Mouse (Mus musculus) liver, adult (tissue): Measurements from ENCODE around the gene Npc1l1.

Experiments
- GATA4 ChIP-seq: IDR thresholded peaks from 2 replicates; pipeline ENCODE4 v1.6.1; 2014; ENCODE audit warnings: mild to moderate bottlenecking, low read length; ENCODE audit not compliant: insufficient replicate concordance

The Npc1l1 gene

DNA sequence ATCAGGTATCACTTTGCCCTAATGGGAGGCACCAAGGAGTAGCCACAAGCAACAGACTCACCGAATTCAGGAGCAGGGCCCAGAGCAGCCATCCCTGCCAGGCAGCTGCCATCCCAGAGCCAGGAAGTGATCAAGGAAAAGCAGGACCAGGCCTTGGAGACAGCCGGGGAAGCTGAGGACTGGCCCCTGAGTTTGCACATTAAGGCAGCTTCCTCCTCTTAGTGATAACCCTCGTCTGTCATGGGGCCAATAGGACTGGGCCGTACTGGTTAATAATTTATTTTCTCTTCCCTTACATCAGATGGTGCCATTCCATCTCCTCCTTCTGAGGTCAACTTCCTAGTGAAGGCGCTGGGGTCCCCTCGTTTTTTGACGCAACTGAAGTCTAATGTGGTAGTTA, at the start of gene Npc1l1:
Npc1l1 (minus strand) TSS at position 132 of the 400 bp plus-strand sequence.
- TF ChIP-seq GATA4: no peak

DNA sequence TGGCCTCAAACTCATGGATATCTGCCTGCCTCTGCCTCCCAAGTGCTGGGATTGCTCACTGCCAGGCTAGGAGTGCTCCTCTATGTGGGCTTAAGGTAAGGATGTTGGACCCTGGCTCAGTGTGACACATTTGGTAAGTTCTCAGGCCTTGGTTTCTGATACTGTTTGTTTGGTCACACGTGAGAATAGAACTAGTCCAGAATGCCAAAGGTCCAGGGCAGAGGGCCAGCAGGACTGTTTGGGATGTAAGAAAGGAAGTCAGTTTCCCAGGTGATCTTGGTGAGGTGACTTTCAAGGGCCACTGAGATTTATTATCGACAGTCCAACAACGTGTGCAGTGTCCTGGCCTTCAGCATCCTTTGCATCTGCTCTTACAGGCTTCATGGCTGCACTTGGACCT, 46.5 kb upstream of the Npc1l1 start:
- no peak for TF ChIP-seq GATA4

DNA sequence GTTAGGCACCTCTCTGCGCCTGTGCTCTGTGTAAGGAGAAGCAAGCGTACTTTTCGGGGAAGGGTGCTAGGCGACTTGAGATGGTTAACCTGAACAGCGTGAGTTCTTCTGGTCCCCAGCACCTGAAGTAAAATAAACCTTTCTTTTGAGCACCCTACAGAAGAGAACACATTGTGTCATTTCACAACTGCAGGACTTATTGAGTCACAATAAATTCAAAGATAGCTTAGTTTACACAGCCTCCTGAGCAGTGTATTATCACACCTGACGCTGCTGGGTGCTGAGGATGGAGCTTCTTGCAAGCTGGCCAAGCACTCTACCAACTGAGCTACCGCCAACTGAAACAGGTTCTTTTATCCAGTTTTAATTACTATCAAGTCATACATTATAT, 45.1 kb upstream of the Npc1l1 start:
- TF ChIP-seq GATA4: no peak

DNA sequence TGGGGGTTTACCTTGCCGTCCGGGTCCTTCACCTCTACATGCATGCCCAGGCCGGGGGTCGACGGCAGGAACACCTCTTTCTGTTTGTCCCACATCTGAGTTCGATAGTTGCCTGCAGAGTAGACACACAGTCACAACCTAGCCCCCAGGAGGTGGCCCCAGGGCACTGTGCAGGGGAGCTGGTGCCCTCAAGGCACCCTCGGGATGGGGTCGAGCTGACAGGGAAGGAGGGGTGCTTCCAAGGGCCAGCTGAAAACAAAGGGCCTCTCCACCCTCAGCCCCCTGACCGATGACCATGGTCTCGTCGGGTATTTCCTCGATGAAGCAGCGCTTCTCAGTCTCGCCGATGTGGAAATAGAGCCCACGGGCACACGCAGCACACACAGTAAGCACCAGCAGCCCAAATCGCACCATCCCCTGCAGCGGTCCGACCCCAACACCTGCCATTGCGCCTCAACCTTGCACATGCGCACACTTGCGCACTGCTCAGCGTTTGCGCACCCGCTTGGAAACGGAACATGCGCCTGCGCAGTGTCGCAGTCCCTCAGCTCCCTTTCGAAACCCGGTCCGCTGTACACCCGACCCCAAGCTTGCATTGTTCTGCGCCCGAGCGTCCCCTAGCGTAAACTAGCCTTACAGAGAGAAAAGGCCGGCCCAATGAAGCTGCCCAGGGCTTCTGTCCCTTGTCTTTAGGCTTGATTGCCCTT, 44.6 kb upstream of the Npc1l1 start, which contains the start of gene Tmed4:
Tmed4 (minus strand) TSS at position 484 of the 707 bp plus-strand sequence.
- no peak for TF ChIP-seq GATA4

DNA sequence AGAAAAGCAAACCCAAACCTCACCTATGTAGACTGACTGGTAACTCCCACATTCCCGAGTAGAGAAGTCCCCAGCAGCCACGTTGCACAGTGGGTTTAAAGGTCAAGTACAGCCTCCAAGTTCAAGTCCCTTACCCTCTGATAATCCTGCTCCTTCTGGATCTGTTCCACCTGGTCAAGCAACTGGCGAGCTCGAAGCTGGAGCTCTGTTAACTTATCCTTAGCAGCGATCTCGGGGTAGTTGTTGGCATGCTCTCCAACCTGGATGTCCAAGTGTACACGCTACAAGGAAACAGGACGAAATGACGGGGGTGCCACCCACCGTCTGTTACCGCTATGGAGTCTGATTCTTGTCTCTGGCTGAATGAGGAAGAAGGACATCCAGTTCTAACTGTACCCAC, 43.7 kb upstream of the Npc1l1 start:
- no peak for TF ChIP-seq GATA4

DNA sequence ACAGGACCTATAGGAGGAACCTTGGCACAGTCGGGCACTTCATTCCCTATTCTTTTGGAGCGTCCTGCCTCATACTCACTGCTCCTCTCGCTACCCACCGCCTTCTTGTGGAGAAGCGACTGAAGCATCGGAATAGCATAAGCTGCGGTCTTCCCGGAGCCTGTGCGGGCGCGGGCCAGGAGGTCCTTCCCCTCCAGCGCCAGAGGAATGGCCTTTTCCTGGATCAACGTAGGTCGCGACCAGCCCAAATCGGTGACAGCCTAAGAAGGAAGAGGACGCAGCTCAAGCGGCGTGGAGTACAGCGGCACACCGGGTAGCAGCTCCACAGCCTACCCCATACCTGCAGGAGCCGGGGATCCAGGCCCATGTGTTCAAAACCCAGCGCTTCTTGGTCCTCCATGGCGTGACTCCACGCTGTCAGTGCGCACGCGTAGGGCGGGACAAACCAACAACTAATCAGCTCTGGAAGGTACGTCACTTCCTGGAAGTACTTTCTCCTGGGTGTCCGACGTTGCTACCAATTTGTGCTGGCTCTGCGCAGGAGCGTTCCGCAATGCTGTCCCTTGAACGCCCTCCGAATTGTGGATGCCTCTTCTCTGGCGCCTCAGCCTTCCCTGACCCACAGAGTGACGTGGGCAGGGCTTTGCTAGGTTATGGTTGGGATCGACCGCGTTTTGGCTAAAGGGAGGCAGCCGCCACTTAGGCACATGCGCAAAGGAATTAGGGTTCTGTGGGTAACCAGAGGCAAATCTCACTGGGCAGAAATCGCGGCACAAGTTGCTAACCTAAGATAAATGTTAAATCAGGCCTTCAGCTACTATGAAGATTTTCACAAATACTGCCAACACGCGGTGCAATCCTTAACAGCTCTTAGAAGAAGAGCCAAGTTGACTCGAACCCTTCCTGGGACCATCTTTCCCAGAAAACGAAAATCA, 37.6 kb upstream of the Npc1l1 start, which contains the start of gene Ddx56:
Ddx56 (minus strand) TSS at position 453 of the 935 bp plus-strand sequence.
- TF ChIP-seq GATA4: peak; percentile 90

DNA sequence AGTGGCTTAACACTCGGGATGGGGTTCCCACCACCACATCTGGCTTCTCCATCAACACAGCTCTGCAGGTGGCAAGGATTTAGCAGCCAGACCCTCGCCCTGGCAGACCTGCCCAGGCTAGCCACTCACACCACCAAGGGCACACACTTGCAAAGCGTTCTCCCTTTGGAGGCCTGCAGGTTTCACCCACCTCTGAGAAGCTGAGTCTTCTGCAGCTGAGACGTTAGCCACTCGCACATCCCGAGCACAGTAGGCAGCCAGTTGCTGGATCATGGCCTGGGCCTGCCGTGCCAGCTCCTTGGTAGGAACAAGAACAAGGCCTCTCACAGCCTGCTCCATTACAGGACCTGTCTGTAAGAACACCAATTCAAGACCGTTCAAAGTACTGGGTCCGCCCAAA, 36.7 kb upstream of the Npc1l1 start:
- TF ChIP-seq GATA4: no peak

DNA sequence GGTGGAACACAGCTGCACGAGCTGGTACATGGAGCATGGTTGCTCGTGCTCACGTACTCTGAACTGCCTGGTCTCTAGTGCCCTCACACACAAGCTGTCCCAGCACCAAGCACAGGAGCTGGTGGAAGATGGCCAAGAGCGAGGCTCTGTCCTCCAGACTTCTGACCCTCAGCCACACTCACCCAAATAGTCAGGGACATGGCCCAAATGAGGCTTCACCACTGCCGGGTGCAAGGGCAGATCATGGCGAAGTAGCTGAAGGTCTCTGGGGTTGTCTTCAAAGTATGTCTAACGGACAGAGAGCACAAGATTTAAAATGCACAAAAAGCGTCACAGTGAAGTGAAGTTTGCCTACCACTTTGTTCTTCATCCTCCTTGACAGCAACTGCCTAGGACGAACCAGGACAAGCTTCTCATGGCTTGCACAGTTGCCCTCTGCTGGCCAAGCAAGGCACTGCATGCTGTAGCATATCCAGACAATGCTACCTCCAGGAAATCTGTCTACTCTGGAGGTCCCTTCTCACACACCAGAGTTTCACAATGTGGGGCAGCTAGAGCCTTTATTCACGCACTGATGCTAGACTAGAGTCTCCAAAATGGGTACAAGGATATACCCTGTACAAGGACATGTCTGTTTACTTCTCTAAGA, 31.6 kb upstream of the Npc1l1 start:
- no peak for TF ChIP-seq GATA4

DNA sequence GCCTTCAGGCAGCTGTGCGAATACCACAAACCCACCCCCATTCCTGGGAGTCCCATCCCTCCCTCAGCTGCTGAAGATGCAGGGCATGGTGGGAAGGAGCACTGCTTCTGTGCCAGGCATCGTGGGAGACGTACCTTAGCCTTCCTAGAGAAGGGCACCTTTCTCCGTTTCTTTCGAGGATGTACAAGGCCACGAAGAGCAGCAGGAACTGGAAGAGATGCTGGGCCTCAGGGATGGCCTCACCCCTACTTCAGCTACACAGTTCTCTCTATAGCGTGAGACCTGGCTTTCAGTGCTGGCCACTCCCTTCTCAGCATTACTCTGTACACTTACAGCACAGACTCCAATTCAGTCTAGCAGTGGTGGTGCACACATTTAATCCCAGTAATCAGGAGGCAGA, 29.5 kb upstream of the Npc1l1 start:
- TF ChIP-seq GATA4: no peak

DNA sequence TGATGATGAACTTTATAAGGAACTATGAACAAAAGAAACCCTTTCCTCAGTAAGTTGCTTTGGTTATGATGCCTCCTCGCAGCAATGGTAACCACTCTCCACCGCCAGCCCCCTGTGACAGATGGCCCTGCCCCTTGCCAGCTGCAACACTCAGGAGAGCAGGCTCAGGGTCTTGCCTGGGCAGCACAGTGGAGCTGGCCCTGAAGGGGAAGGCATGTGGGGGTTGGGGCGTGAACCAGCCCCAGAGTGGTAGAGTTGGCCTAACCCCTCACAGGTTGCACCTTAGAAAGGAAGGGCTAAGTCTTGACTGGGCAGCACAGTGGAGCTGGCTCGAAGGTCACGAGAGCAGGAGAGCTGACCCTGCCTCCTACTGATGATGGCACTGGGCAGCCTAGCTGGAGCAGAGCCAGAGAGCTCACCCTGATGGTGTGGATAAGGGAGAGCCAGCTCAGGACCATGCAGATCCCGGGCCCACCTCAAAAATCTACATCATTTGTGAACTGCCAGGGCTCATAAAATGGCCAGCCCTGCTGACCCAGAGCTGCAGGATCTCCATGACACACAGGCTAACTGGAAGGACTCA, 26.6 kb upstream of the Npc1l1 start:
- TF ChIP-seq GATA4: no peak

DNA sequence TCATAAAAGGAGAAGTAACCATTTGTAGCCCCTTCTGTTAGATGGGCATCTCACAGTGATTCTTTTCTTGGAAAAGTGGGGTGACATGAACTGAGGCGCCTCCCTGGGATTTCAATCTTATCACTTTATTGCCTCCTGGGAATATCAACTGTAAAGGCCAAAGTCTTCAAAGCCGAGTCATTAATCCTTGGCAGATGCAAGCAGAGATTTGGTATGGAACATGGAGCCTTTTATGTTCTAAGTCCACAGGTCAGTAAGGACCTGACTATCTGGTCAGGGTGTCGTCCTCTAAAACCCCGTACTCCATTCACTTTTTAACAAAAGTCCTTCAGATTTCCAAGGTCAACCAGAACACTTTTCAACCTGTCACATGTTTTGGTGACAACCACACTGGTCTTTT, 22.9 kb upstream of the Npc1l1 start:
- TF ChIP-seq GATA4: no peak

DNA sequence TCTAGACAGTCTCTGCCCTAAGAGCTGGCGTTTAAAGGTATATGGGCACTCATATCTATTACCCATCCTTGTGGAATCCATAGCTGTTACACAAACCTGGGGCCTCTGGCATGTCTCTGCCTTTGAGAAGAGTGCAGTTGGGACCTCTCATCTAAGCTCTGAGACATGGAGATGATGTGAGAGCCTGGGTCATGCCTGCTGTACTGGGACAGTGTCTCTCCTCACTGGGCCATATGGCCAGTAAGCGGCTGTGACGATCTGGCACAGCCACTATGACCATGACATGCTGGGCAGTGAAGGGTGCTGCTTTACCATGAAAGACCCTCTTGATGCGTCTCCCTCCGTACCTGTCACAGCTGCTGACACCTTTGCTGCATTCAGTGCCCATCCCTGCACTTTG, 22.3 kb upstream of the Npc1l1 start:
- no peak for TF ChIP-seq GATA4

DNA sequence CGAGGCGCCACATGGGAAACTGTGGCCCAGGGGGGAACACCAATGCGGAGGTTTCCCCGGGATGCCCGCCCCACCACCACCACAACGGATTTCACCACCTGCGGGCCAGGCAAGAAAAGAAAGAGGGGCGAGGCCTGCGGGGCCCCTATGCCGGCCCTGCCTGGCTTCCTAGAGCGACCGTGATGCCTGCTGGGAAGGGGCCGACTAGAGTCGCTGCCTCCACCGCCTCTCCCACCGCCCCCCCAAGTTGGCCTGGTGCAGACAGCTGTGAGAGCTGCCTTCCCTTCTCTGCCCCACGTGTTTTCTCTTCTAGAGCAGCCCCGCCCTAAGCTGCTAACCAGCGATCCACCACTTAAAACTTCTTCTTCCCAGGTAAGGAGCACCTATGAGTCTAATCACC, 14.8 kb upstream of the Npc1l1 start:
- TF ChIP-seq GATA4: no peak

DNA sequence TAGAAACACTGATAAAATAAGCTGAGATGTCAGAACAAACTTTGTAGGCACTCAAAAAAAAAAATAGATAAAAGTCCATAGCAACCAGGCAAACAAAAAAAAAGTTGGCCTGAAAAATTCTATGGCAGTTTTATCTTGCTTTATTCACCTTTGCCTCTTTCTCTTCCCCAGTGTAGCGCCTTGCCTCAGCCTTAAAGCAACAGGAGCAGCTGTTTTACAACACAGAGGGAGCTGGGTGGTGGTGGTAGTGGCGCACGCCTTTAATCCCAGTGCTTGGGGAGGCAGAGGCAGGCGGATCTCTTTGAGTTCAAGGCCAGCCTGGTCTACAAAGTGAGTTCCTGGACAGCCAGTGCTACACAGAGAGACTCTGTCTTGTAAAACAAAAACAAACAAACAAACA, 3.1 kb upstream of the Npc1l1 start:
- no peak for TF ChIP-seq GATA4

DNA sequence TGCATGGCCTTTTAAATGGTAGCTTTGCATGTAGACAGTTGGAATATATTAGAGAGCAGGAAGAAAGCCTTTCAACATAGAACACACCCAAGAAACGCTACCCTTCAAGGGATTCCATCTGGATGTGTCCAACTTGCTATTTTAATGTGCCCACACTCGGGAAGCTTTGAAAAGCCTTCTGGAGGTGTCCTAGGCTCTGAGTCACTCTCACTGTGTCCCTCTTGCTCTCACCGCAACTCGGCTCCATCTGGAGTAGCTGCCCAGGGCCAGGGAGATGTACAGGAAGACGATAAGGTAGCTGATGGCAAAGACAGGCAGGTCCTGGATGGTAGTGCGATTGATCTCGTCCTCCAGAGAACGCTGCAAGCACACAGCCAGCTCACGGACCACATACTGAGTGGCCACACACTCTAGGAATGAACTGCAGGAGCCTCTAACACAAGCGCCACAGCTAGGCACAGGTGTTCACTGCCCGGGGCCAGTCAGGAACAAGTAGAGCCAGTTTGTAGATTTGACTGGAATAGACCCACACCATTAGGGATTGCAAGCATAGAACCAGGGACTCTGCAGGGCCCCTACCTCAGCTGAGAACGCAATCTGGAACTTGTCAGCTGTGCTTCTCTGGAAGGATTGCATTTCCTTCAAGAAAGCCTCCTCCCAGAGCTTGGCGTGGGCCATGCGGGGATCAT, 5.3 kb downstream of the Npc1l1 start:
- no peak for TF ChIP-seq GATA4
